Mouse (Mus musculus) intestine, embryonic 15.5 days (tissue): ENCODE measurements around the gene Slc16a6. TPM values are rescaled to one million over a fixed set of nuclear protein-coding genes. Genes with fewer than 3 reads are reported as not detected.

Experiments
- ATAC-seq: fragments of 200-750 bp; cut with Nextera tagmentation; 2 replicates; pipeline ENCODE4 v1.8.0; 2017; ENCODE audit warnings: moderate TSS enrichment, moderate library complexity
- H3K27ac ChIP-seq: fragments of 300-500 bp; sonication (generic); 2 replicates; pipeline ENCODE4 v1.5.1; 2015; ENCODE audit warnings: mild to moderate bottlenecking, inconsistent platforms
- H3K27me3 ChIP-seq: fragments of 300-500 bp; sonication (generic); replicated peaks from 2 replicates; pipeline ENCODE4 v1.6.1; 2015; ENCODE audit warnings: inconsistent platforms
- H3K36me3 ChIP-seq: fragments of 300-500 bp; sonication (generic); 2 replicates; pipeline ENCODE4 v1.6.1; 2015; ENCODE audit warnings: inconsistent platforms
- H3K4me1 ChIP-seq: fragments of 300-500 bp; sonication (generic); replicated peaks from 2 replicates; pipeline ENCODE4 v1.6.1; 2015; ENCODE audit warnings: inconsistent platforms
- H3K4me2 ChIP-seq: fragments of 300-500 bp; sonication (generic); replicated peaks from 2 replicates; pipeline ENCODE4 v1.6.1; 2015; ENCODE audit warnings: mild to moderate bottlenecking, inconsistent platforms
- H3K4me3 ChIP-seq: fragments of 300-500 bp; sonication (generic); replicated peaks from 2 replicates; pipeline ENCODE4 v1.5.1; 2015; ENCODE audit warnings: inconsistent platforms
- H3K9ac ChIP-seq: fragments of 300-500 bp; sonication (generic); 2 replicates; pipeline ENCODE4 v1.6.1; 2015; ENCODE audit warnings: inconsistent platforms
- H3K9me3 ChIP-seq: fragments of 300-500 bp; sonication (generic); 2 replicates; pipeline ENCODE4 v1.6.1; 2016; ENCODE audit warnings: inconsistent platforms
- WGBS: fragments of 180-500 bp; shearing (Covaris S2); methylation state at CpG from one replicate; pipeline ENCODE4 v1.1.7; 2015; 5-methylcytosine and 5-hydroxymethylcytosine counted together
- polyA plus RNA-seq: library from polyadenylated mRNA; unstranded; fragments of >200 nt; fragmentation: Nextera tagmentation; extraction: Ambion mirVana; gene quantifications from 2 replicates; pipeline ENCODE4 v1.2.1, GENCODE M21; 2015

The Slc16a6 gene
- polyA plus RNA-seq, 1 experiment from 2014 or later, result 15.4 TPM

DNA sequence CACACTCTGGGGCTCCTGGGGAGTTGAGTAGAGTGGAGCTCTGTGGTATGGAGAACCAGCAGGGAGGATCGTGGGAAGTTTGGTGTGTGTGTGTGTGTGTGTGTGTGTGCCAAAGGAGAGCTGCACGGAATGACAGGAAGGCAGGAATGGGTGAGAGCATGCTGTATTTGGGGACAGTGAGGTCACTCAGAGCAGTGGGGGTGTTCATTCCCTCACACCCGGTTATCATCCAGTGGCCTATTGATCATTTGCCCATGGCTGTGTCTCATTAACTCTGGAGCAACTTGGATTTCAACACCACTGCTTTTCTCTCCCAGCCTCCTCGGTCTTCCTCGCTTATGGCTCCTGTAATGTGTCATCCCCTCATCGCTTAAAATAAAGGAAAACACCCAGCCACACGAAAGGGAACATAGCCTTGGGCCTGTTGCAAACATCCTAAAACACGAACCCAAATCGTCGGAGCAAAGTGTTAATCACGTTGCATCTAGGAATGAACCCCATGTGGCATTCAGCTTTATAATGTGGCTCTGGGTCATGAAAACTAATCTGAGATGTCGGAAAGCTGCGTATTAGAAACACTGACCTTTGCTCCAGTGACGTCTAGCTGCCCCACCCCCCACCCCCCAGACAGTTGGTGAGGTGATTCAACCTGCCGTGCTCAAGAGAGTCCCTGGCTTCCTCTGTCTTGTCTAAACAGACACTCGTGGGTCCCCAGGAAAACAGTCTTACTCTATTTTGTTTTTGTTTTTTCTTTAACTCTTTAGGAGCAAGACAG, 4.4 kb upstream of the Slc16a6 start:
- Histone ChIP-seq H3K4me2 (no peak overlapping the region), H3K27ac (no peak overlapping the region), H3K4me1 (peaks cover 6% of the 10 kb centered on the region; the same call in 1 of the 2 replicates), H3K27me3 (no peaks in the 10 kb centered on the region), H3K9me3 (no peaks in the 10 kb centered on the region), H3K4me3 (no peak overlapping the region), H3K36me3 (no peaks in the 10 kb centered on the region), H3K9ac (no peak overlapping the region)
- 50% methylated on average over 16 of the region's 16 CpGs for WGBS
- ATAC-seq, result no peak

- WGBS, result 68% methylated on average over 6 of the region's 6 CpGs
- ATAC-seq, result no peak
- H3K4me3 ChIP-seq, result no peak overlapping the region
Measured at GRCm38 (mm10) chr11:109476653-109477052, 3.3 kb upstream of the Slc16a6 start.

DNA sequence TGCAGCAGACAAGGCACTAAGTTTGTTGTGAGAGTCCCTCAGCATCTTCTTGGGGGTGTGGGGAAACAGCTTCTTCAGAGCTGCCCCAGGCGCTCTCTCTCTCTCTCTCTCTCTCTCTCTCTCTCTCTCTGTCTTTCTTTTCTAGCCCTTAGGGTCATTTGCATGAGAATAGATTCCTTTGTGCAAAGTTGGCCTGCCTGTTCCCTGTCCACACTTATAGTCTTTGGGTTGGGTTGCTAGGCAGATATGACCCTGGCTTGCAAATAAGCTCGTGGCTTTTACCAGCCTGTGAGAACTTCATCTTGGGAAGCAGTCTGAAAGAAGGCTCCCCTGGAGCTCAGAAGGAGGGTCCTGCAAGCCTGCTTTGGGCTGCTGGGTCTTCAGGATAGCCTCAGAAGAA, 2.8 kb upstream of the Slc16a6 start:
- Histone ChIP-seq H3K27ac (no peak overlapping the region), H3K4me2 (no peak overlapping the region), H3K4me3 (no peak overlapping the region), H3K4me1 (peaks cover 6% of the 10 kb centered on the region), H3K9ac (no peak overlapping the region), H3K9me3 (no peaks in the 10 kb centered on the region), H3K36me3 (no peaks in the 10 kb centered on the region), H3K27me3 (no peaks in the 10 kb centered on the region)
- no peak for ATAC-seq
- 57% methylated on average over 2 of the region's 2 CpGs for WGBS

More at GRCm38 (mm10) chr11:109476653-109477052, 3.3 kb upstream of the Slc16a6 start:
- Histone ChIP-seq H3K36me3 (no peaks in the 10 kb centered on the region), H3K4me2 (no peak overlapping the region), H3K4me1 (peaks cover 6% of the 10 kb centered on the region), H3K9ac (no peak overlapping the region), H3K27ac (no peak overlapping the region), H3K27me3 (no peaks in the 10 kb centered on the region), H3K9me3 (no peaks in the 10 kb centered on the region)

- Histone ChIP-seq H3K4me1 (peaks cover 7% of the 10 kb centered on the region), H3K4me3 (no peak overlapping the region), H3K27ac (no peak overlapping the region), H3K9me3 (no peaks in the 10 kb centered on the region), H3K9ac (no peak overlapping the region), H3K4me2 (no peak overlapping the region), H3K27me3 (no peaks in the 10 kb centered on the region), H3K36me3 (no peaks in the 10 kb centered on the region)
- WGBS, result 88% methylated on average over 4 of the region's 4 CpGs
- no peak for ATAC-seq
Measured at GRCm38 (mm10) chr11:109475717-109476116, 2.3 kb upstream of the Slc16a6 start.

GRCm38 (mm10) chr11:109474836-109475235, 1.4 kb upstream of the Slc16a6 start:
- Histone ChIP-seq H3K27ac (no peak overlapping the region), H3K9me3 (no peaks in the 10 kb centered on the region), H3K9ac (no peak overlapping the region), H3K36me3 (no peaks in the 10 kb centered on the region), H3K4me3 (no peak overlapping the region), H3K4me2 (no peak overlapping the region), H3K27me3 (no peaks in the 10 kb centered on the region), H3K4me1 (peaks cover 11% of the 10 kb centered on the region)
- WGBS, result 85% methylated on average over 13 of the region's 13 CpGs
- ATAC-seq, result no peak

- H3K36me3 ChIP-seq, result no peaks in the 10 kb centered on the region
- peak overlapping the region; percentile 80 for H3K4me3 ChIP-seq
- H3K9me3 ChIP-seq, result no peaks in the 10 kb centered on the region
- H3K9ac ChIP-seq, result peak overlapping the region; percentile 87
- ATAC-seq, result peak; percentile 10
- no peaks in the 10 kb centered on the region for H3K27me3 ChIP-seq
- H3K27ac ChIP-seq, result peak overlapping the region; percentile 92
- WGBS, result 10% methylated on average over 14 of the region's 14 CpGs
- peak overlapping the region; percentile 93 for H3K4me2 ChIP-seq
- H3K4me1 ChIP-seq, result peaks cover 11% of the 10 kb centered on the region
Measured at GRCm38 (mm10) chr11:109474086-109474742, 816 bp upstream of the Slc16a6 start.

GRCm38 (mm10) chr11:109472821-109473170, 602 bp downstream of the Slc16a6 start:
- H3K4me1 ChIP-seq, result peaks cover 11% of the 10 kb centered on the region
- peak overlapping the region; percentile 80 for H3K4me3 ChIP-seq
- no peaks in the 10 kb centered on the region for H3K9me3 ChIP-seq
- H3K4me2 ChIP-seq, result peak overlapping the region; percentile 93
- ATAC-seq, result no peak
- H3K9ac ChIP-seq, result peak overlapping the region; percentile 87
- peak overlapping the region; percentile 92 for H3K27ac ChIP-seq
- no peaks in the 10 kb centered on the region for H3K27me3 ChIP-seq
- H3K36me3 ChIP-seq, result no peaks in the 10 kb centered on the region
- WGBS, result under 1% methylated on average over 13 of the region's 13 CpGs

- Histone ChIP-seq H3K9me3 (no peaks in the 10 kb centered on the region), H3K4me3 (peak overlapping the region; percentile 80), H3K4me2 (peak overlapping the region; percentile 93), H3K4me1 (peaks cover 11% of the 10 kb centered on the region), H3K27ac (peak overlapping the region; percentile 92), H3K9ac (peak overlapping the region; percentile 87), H3K36me3 (no peaks in the 10 kb centered on the region), H3K27me3 (no peaks in the 10 kb centered on the region)
- peak; percentile 18; the same call in 1 of the 2 replicates for ATAC-seq
- WGBS, result under 1% methylated on average over 33 of the region's 33 CpGs
Measured at GRCm38 (mm10) chr11:109472171-109472691, 1.2 kb downstream of the Slc16a6 start.

DNA sequence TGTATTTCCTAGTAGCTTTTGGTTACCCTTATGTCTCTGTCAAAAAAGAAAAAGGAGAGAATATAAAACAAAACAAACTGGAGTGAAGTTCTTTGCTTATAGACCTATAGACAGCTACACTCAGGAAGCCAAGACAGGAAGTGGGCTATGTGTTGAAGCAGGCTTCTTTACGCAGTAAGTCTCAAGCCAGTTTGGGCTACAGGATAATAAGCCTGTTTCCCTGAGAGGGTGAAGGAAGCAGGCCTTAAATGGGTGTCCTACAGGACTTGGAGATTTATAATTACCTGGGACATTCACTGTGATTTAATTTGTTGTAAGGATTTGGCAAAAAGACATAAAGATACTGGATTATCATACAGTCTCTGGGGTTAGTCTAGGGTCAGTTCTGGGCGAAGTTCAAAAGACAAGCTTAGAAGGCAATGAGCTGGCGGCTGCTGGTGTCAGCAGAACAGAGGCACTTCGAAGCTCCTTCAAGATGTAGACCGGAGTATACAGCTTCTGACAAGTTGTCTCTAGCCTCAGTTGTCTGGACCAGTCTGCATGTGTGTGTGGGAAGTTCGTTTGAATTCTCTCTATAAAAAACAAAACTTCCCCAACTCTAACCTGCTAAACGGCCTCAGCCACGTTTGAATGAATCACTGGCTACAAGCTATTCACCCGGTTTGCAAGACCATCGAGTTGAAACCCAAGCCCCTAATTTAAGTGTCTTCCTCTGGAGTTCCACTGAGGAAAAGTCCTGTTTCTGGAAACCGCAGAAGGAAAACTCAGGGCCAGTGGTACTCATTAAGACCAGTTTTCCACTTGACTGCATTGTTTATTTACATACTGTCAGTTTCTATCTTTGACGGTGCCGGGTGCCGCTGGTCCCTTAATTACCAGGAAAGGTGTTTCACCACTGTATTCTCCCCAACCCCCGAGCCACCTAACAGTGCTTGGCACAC, 2.2 kb downstream of the Slc16a6 start:
- Histone ChIP-seq H3K27ac (0 out of 2 replicates have a peak overlapping the region, but pooled peaks have one; percentile 22), H3K4me3 (peak overlapping the region; percentile 80), H3K36me3 (no peaks in the 10 kb centered on the region), H3K9me3 (no peaks in the 10 kb centered on the region), H3K4me1 (peaks cover 11% of the 10 kb centered on the region), H3K4me2 (peak overlapping the region; percentile 93), H3K9ac (no peak overlapping the region), H3K27me3 (no peaks in the 10 kb centered on the region)
- ATAC-seq, result no peak
- WGBS, result 35% methylated on average over 15 of the region's 15 CpGs

DNA sequence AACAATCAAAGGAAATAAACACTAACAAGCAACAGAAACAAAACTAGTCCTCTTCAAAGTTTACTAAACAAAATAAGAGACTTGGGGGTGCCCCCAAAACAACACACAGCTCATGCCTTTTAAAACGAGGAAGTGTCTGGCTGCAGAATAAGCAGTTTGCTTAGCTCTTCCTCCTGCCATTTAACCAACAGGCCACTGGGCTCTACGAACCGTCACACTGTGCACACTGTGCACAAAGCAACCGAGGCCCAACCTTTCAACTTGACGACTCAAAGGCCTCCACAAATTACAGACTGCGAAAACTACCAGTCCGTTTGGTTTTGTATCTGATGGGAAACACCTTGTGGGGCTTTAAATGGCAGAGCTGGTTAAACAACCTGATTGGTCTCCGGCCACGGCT, 3.2 kb downstream of the Slc16a6 start:
- Histone ChIP-seq H3K36me3 (no peaks in the 10 kb centered on the region), H3K4me1 (peaks cover 11% of the 10 kb centered on the region), H3K27me3 (no peaks in the 10 kb centered on the region), H3K9ac (no peak overlapping the region), H3K4me3 (no peak overlapping the region), H3K4me2 (no peak overlapping the region; the same call in 1 of the 2 replicates), H3K9me3 (no peaks in the 10 kb centered on the region), H3K27ac (no peak overlapping the region)
- WGBS, result 52% methylated on average over 9 of the region's 9 CpGs
- ATAC-seq, result no peak

DNA sequence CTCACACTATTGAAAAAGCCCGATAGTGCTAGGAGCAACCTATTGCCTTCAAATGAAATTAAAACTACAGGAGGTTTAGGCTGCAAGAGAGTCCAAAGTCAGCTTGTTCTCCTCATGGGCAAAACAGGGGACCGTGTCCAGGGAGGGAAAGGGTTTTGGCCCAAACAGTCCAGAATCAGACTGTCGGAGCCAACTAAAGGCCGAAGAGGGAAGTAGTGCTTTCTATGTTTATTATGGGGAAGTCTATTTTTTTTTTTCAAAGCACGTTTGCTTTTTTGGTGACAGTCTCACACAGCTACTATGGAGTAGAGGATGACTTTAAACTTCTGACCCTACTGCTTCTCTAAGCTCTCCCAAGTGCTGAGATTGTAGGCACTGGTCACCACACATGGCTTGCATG, 5.3 kb downstream of the Slc16a6 start:
- no peak for ATAC-seq
- Histone ChIP-seq H3K27ac (no peak overlapping the region), H3K4me2 (no peak overlapping the region), H3K4me3 (no peak overlapping the region), H3K9me3 (no peaks in the 10 kb centered on the region), H3K9ac (no peak overlapping the region), H3K27me3 (no peaks in the 10 kb centered on the region), H3K4me1 (peaks cover 5% of the 10 kb centered on the region; the same call in 1 of the 2 replicates), H3K36me3 (no peaks in the 10 kb centered on the region)
- 76% methylated on average over 5 of the region's 5 CpGs for WGBS

- Histone ChIP-seq H3K9me3 (no peaks in the 10 kb centered on the region), H3K4me1 (peaks cover 5% of the 10 kb centered on the region; the same call in 1 of the 2 replicates), H3K4me2 (no peak overlapping the region), H3K36me3 (no peaks in the 10 kb centered on the region), H3K9ac (no peak overlapping the region), H3K27me3 (no peaks in the 10 kb centered on the region), H3K4me3 (no peak overlapping the region), H3K27ac (no peak overlapping the region)
- WGBS, result 55% methylated on average over 8 of the region's 8 CpGs
- ATAC-seq, result no peak
Measured at GRCm38 (mm10) chr11:109466987-109467386, 6.4 kb downstream of the Slc16a6 start.
